Mouse (Mus musculus): ENCODE data around the gene Ttc38. TPM values are rescaled to one million over a fixed set of nuclear protein-coding genes. Genes with fewer than 3 reads are reported as not detected.

Gene Ttc38
- polyA plus RNA-seq, 1 experiment from 2014 or later = 2.9 TPM

GRCm38 (mm10) chr15:85891971-85892370, 59.9 kb downstream of the Ttc38 start:
- WGBS = 86% methylated on average over 10 of the region's 10 CpGs

DNA sequence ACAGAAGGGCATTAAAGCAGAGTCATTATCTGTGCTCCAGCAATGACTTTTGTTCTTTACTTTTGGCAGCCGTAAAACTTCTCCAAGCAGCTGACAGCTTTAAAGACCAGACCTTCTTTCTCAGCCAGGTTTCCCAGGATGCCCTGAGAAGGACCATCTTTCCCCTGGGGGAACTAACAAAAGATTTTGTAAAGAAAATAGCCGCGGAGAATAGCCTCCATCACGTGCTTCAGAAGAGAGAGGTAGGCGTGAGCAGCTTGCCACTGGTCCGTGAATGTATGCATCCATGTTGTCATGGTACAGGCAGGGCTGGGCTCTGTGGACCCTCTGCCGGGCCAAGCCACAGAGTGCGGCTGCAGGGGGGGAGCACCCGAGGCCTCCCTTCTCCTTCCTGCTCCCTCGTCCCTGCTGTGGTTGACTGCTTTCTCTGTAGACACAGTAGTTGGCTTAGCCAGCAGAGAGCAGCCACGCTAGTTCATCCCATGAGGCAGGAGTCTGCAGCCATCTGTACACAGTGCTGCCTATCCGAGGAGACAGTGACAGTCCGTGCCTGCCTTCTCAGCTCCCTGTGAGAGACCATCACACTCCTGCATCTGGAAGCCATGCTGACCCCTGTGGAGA, 60.5 kb downstream of the Ttc38 start:
- no peak overlapping the region for H3K4me2 ChIP-seq (replicated peaks; ENCODE audit: low read depth, low read length)
- no peak overlapping the region for H3K27ac ChIP-seq (ENCODE audit: low read depth, low read length)
- no peaks in the 10 kb centered on the region for H3K36me3 ChIP-seq (ENCODE audit: control insufficient read depth, insufficient read depth, low read length)
- WGBS = 70% methylated on average over 13 of the region's 13 CpGs
- DNase-seq (ENCODE audit: low spot score) (no peak), ATAC-seq (ENCODE audit: low FRiP score) (peak; percentile 51; the same call in 1 of the 2 replicates)
- no peak overlapping the region for H3K4me3 ChIP-seq (ENCODE audit: low read depth, low read length)
- H3K4me1 ChIP-seq (replicated peaks; ENCODE audit: control insufficient read depth, insufficient read depth, low read length) = no peaks in the 10 kb centered on the region
- no peaks in the 10 kb centered on the region for H3K9me3 ChIP-seq (ENCODE audit: control insufficient read depth, low read length)
- no peaks in the 10 kb centered on the region for H3K27me3 ChIP-seq (ENCODE audit: control insufficient read depth, insufficient read depth, low read length)
- H3K9ac ChIP-seq (ENCODE audit: low read depth, low read length) = no peak overlapping the region

More at GRCm38 (mm10) chr15:85891971-85892370, 59.9 kb downstream of the Ttc38 start:
- Histone ChIP-seq H3K9me3 (ENCODE audit: control insufficient read depth, low read length) (no peaks in the 10 kb centered on the region), H3K4me2 (replicated peaks; ENCODE audit: low read depth, low read length) (no peak overlapping the region), H3K4me1 (replicated peaks; ENCODE audit: control insufficient read depth, insufficient read depth, low read length) (no peaks in the 10 kb centered on the region), H3K9ac (ENCODE audit: low read depth, low read length) (no peak overlapping the region), H3K4me3 (ENCODE audit: low read depth, low read length) (no peak overlapping the region), H3K27ac (ENCODE audit: low read depth, low read length) (no peak overlapping the region), H3K27me3 (ENCODE audit: control insufficient read depth, insufficient read depth, low read length) (no peaks in the 10 kb centered on the region), H3K36me3 (ENCODE audit: control insufficient read depth, insufficient read depth, low read length) (no peaks in the 10 kb centered on the region)
- DNase-seq (ENCODE audit: low spot score) (no peak), ATAC-seq (ENCODE audit: low FRiP score) (no peak)

DNA sequence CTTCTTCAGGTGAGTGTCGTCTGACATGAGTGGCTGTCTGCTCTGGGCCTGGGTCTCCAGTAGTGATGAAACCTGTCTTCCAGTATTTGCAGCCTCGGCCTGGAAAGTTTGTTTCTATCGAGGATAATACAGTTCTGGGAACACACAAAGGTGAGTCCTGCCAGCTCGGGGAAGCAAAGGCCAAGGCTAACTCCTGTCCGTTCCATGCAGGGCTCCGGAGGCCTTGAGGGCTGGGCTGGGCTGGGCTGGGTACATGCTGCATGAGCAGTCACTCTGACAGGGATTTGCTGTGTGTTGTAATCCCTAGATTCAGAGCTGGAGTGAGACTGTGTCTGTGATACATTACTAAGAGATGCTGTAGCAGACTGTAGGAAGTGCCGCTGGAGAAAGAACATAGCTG, 61.8 kb downstream of the Ttc38 start:
- no peaks in the 10 kb centered on the region for H3K36me3 ChIP-seq (ENCODE audit: control insufficient read depth, insufficient read depth, low read length)

DNA sequence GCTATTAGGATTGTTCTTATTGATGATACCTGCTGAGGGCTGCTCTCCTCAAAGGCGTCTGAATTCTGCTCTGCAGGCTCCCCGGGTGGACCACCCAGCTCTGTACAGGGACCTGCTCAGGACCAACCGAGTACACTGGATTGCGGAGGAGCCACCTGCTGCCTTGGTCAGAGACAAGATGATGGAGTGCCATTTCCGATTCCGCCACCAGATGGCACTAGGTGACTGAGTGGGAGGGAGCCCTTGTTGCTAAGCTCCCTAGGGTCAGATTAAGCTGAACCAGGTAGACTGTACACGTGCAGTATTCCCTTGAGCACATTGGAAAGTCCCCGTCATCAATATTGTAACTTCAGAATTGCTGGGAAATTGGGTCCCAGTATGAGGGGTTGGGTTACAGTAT, 64.2 kb downstream of the Ttc38 start:
- H3K4me2 ChIP-seq (replicated peaks; ENCODE audit: low read depth, low read length) = no peak overlapping the region
- no peak overlapping the region for H3K9ac ChIP-seq (ENCODE audit: low read depth, low read length)
- DNase-seq (ENCODE audit: low spot score) (peak; percentile 93), ATAC-seq (ENCODE audit: low FRiP score) (peak; percentile 38)
- 18% methylated on average over 8 of the region's 8 CpGs for WGBS
- H3K27me3 ChIP-seq (ENCODE audit: control insufficient read depth, insufficient read depth, low read length) = no peaks in the 10 kb centered on the region
- no peaks in the 10 kb centered on the region for H3K36me3 ChIP-seq (ENCODE audit: control insufficient read depth, insufficient read depth, low read length)
- no peaks in the 10 kb centered on the region for H3K9me3 ChIP-seq (ENCODE audit: control insufficient read depth, low read length)
- H3K4me3 ChIP-seq (ENCODE audit: low read depth, low read length) = no peak overlapping the region
- no peaks in the 10 kb centered on the region for H3K4me1 ChIP-seq (replicated peaks; ENCODE audit: control insufficient read depth, insufficient read depth, low read length)
- no peak overlapping the region for H3K27ac ChIP-seq (ENCODE audit: low read depth, low read length)

More for the DNA sequence above, 61.8 kb downstream of the Ttc38 start:
- H3K4me1 ChIP-seq (replicated peaks; ENCODE audit: control insufficient read depth, insufficient read depth, low read length) = no peaks in the 10 kb centered on the region
- no peak overlapping the region for H3K27ac ChIP-seq (ENCODE audit: low read depth, low read length)
- no peak overlapping the region for H3K9ac ChIP-seq (ENCODE audit: low read depth, low read length)
- H3K4me2 ChIP-seq (replicated peaks; ENCODE audit: low read depth, low read length) = no peak overlapping the region
- no peak for ATAC-seq (ENCODE audit: low FRiP score)
- no peaks in the 10 kb centered on the region for H3K27me3 ChIP-seq (ENCODE audit: control insufficient read depth, insufficient read depth, low read length)
- H3K9me3 ChIP-seq (ENCODE audit: control insufficient read depth, low read length) = no peaks in the 10 kb centered on the region
- DNase-seq (ENCODE audit: low spot score) = no peak
- no peak overlapping the region for H3K4me3 ChIP-seq (ENCODE audit: low read depth, low read length)
- 94% methylated on average over 7 of the region's 7 CpGs for WGBS

DNA sequence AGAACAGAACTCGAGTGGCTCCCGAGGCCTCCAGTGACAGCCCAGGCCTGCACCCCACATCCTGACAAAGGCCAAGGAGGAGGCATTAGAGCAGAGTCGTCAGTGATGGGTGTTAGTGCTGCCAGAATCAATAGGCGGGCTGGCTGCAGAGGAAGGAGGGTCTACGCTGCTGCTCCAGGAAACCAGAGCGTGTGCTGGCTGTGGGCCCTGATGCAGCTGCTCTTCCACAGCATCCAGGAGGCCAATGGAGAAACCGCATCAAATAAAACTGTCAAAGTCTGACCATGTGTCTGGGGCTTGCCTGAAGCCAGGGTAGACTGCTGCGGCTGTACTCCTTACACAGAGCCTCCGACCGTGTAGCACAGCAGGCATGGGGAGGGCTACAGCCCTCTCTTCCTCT, 65.0 kb downstream of the Ttc38 start:
- Histone ChIP-seq H3K27ac (ENCODE audit: low read depth, low read length) (no peak overlapping the region), H3K9me3 (ENCODE audit: control insufficient read depth, low read length) (no peaks in the 10 kb centered on the region), H3K36me3 (ENCODE audit: control insufficient read depth, insufficient read depth, low read length) (no peaks in the 10 kb centered on the region), H3K27me3 (ENCODE audit: control insufficient read depth, insufficient read depth, low read length) (no peaks in the 10 kb centered on the region), H3K4me1 (replicated peaks; ENCODE audit: control insufficient read depth, insufficient read depth, low read length) (no peaks in the 10 kb centered on the region), H3K4me2 (replicated peaks; ENCODE audit: low read depth, low read length) (no peak overlapping the region), H3K9ac (ENCODE audit: low read depth, low read length) (no peak overlapping the region), H3K4me3 (ENCODE audit: low read depth, low read length) (no peak overlapping the region)
- DNase-seq (ENCODE audit: low spot score) (no peak), ATAC-seq (ENCODE audit: low FRiP score) (no peak)
- WGBS = 90% methylated on average over 10 of the region's 10 CpGs

DNA sequence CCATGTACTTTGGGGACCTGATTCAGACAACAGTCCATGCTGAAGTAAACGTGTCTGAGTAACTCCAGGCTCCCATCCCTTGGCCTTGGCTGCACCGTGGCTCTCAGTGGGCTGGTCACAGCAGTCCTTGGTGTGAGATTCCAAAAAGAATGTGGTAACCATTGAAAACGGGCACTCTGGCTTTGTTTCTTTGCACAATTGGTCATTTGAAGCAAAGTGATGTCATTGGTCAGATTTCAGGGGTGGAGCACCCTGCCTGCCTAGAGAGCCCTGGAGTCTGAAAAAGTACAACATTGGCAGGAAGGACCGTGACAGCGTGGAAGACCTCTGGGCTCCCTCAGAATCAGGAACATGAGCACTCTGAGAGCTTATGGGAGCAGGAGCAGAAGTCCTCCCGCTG, 67.3 kb downstream of the Ttc38 start:
- H3K27ac ChIP-seq (ENCODE audit: low read depth, low read length) = no peak overlapping the region
- no peaks in the 10 kb centered on the region for H3K9me3 ChIP-seq (ENCODE audit: control insufficient read depth, low read length)
- H3K36me3 ChIP-seq (ENCODE audit: control insufficient read depth, insufficient read depth, low read length) = no peaks in the 10 kb centered on the region
- WGBS = 60% methylated on average over 6 of the region's 6 CpGs
- DNase-seq (ENCODE audit: low spot score) (no peak), ATAC-seq (ENCODE audit: low FRiP score) (no peak)
- no peaks in the 10 kb centered on the region for H3K4me1 ChIP-seq (replicated peaks; ENCODE audit: control insufficient read depth, insufficient read depth, low read length)
- no peak overlapping the region for H3K9ac ChIP-seq (ENCODE audit: low read depth, low read length)
- no peaks in the 10 kb centered on the region for H3K27me3 ChIP-seq (ENCODE audit: control insufficient read depth, insufficient read depth, low read length)
- H3K4me3 ChIP-seq (ENCODE audit: low read depth, low read length) = no peak overlapping the region
- no peak overlapping the region for H3K4me2 ChIP-seq (replicated peaks; ENCODE audit: low read depth, low read length)

GRCm38 (mm10) chr15:85900318-85900717, 68.2 kb downstream of the Ttc38 start:
- 95% methylated on average over 8 of the region's 8 CpGs for WGBS
- DNase-seq (ENCODE audit: low spot score) = no peak
- no peak overlapping the region for H3K9ac ChIP-seq (ENCODE audit: low read depth, low read length)
- H3K4me1 ChIP-seq (replicated peaks; ENCODE audit: control insufficient read depth, insufficient read depth, low read length) = no peaks in the 10 kb centered on the region
- H3K27me3 ChIP-seq (ENCODE audit: control insufficient read depth, insufficient read depth, low read length) = no peaks in the 10 kb centered on the region
- no peaks in the 10 kb centered on the region for H3K36me3 ChIP-seq (ENCODE audit: control insufficient read depth, insufficient read depth, low read length)
- no peak overlapping the region for H3K4me3 ChIP-seq (ENCODE audit: low read depth, low read length)
- no peak overlapping the region for H3K27ac ChIP-seq (ENCODE audit: low read depth, low read length)
- H3K4me2 ChIP-seq (replicated peaks; ENCODE audit: low read depth, low read length) = no peak overlapping the region
- H3K9me3 ChIP-seq (ENCODE audit: control insufficient read depth, low read length) = no peaks in the 10 kb centered on the region
- no peak for ATAC-seq (ENCODE audit: low FRiP score)

GRCm38 (mm10) chr15:85900801-85901200, 68.7 kb downstream of the Ttc38 start:
- Histone ChIP-seq H3K27me3 (ENCODE audit: control insufficient read depth, insufficient read depth, low read length) (no peaks in the 10 kb centered on the region), H3K27ac (ENCODE audit: low read depth, low read length) (no peak overlapping the region), H3K4me1 (replicated peaks; ENCODE audit: control insufficient read depth, insufficient read depth, low read length) (no peaks in the 10 kb centered on the region), H3K36me3 (ENCODE audit: control insufficient read depth, insufficient read depth, low read length) (no peaks in the 10 kb centered on the region), H3K4me3 (ENCODE audit: low read depth, low read length) (no peak overlapping the region), H3K9ac (ENCODE audit: low read depth, low read length) (no peak overlapping the region), H3K9me3 (ENCODE audit: control insufficient read depth, low read length) (no peaks in the 10 kb centered on the region), H3K4me2 (replicated peaks; ENCODE audit: low read depth, low read length) (no peak overlapping the region)
- DNase-seq (ENCODE audit: low spot score) (no peak), ATAC-seq (ENCODE audit: low FRiP score) (no peak)
- WGBS = 80% methylated on average over 12 of the region's 12 CpGs

GRCm38 (mm10) chr15:85902505-85902904, 70.4 kb downstream of the Ttc38 start:
- WGBS = 85% methylated on average over 10 of the region's 10 CpGs
- no peak for DNase-seq (ENCODE audit: low spot score)
- H3K36me3 ChIP-seq (ENCODE audit: control insufficient read depth, insufficient read depth, low read length) = no peaks in the 10 kb centered on the region
- no peaks in the 10 kb centered on the region for H3K27me3 ChIP-seq (ENCODE audit: control insufficient read depth, insufficient read depth, low read length)
- no peaks in the 10 kb centered on the region for H3K9me3 ChIP-seq (ENCODE audit: control insufficient read depth, low read length)
- H3K4me3 ChIP-seq (ENCODE audit: low read depth, low read length) = no peak overlapping the region
- no peak for ATAC-seq (ENCODE audit: low FRiP score)
- H3K4me1 ChIP-seq (replicated peaks; ENCODE audit: control insufficient read depth, insufficient read depth, low read length) = no peaks in the 10 kb centered on the region
- no peak overlapping the region for H3K9ac ChIP-seq (ENCODE audit: low read depth, low read length)
- no peak overlapping the region for H3K4me2 ChIP-seq (replicated peaks; ENCODE audit: low read depth, low read length)
- H3K27ac ChIP-seq (ENCODE audit: low read depth, low read length) = no peak overlapping the region
